Mouse (Mus musculus) ovary, postnatal 36 days (tissue): ENCODE results near the gene Eng.

Source experiments
- DNase-seq: peaks from one replicate; pipeline ENCODE4 v3.0.0; 2022; ENCODE audit warnings: low spot score, mixed read lengths

Gene Eng

GRCm38 (mm10) chr2:32621517-32621859 lies 24.9 kb upstream of the Eng start, which contains the start of gene Ak1:
TSS of gene Ak1 (plus strand) at chr2:32621758.
- no peak for DNase-seq

DNA sequence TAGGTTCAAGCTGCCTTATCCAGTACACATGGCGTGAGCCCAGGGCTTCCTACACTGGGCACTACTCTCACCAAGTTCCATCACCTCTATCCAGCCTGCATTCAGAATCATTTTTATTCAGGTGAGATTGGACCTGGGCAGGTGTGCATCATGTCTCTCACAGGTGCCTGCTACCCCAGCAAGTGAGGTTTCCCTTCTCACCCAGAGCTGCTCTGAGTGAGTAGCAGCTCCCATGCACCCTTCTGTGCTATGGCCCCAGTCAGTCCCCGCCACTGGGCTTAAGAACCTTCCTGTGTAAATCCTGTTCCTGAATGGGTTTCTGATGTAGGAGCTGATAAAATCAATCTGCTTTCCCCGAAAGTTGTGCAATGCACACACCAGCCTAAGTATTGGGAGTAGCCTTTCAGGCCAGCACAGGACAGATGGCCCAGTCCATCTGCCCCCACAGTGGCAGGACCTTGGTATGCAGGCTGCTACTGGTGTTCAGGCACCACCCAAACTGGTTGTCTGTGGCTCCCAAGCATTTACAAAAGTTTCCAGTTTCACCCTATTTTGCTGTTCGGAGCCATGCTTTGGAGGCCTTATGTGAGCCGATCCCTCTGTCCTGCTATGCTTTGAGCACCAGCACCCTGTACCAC lies 22.2 kb upstream of the Eng start:
- no peak for DNase-seq

GRCm38 (mm10) chr2:32625212-32625872 lies 21.1 kb upstream of the Eng start:
- DNase-seq: peak; percentile 62

- peak; percentile 45 for DNase-seq
These were observed 20.3 kb upstream of the Eng start for GRCm38 (mm10) chr2:32625873-32626694.

DNA sequence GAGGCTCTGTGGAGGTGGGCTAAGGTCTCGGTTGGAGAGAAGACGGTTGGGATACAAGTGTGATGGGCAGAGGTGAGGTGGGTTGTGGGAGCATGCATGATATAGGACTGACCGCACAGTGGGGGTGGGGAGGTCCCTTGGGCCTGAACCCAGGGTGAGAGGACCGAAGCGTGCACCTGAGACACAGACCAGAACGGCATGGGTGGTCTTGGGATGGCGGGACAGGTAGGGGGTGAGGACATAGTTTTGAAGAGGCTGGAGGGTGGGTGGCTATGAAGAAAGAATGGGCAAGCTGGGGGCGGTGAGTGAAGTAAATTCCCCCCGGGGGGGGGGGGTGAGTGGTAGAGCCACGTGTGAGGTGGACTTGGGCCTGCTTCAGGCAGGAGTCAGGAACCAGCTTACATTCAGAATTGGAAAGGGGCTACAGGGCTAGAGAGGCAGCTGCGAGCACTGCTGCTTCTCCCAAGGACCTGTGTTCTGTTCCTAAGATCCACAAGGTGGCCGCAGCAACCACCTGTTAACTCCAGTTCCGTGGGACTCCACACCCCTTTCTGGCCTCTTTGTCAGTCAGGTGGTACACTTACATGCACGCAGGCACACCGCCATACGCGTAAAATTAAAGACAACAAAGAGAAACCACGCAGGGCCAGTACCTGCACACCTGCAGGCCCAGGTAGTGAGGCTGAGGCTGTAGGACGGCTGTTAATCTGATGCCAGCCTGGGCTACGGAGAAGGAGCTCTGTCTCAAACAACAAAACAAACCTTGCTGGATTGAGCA lies 18.9 kb upstream of the Eng start:
- DNase-seq: no peak

GRCm38 (mm10) chr2:32628044-32628550 lies 18.3 kb upstream of the Eng start:
- no peak for DNase-seq

DNA sequence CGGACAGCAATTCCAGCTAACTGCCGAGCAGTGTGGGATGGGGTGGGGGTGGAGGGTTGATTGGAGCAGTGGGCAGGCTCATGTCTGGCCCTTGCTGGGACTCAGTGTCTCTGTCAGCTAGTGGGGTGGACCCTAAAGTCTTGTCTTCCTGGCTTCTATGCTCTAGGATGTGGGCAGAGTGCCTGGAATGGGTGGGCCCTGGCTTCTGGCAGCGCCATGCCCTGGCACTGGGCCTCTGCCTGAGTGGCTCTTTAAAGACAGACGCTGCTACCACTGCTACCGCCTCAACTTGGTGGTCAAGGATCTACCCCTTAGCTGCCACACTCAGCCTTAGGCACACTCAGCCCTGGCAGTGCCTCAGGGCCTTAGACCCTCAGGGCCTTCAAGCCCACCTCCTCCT lies 17.7 kb upstream of the Eng start:
- peak; percentile 65 for DNase-seq

- DNase-seq: peak; percentile 60
These were observed 17.0 kb upstream of the Eng start for GRCm38 (mm10) chr2:32629276-32629976.

GRCm38 (mm10) chr2:32630036-32630435 lies 16.4 kb upstream of the Eng start:
- no peak for DNase-seq

GRCm38 (mm10) chr2:32631046-32631445 lies 15.3 kb upstream of the Eng start:
- DNase-seq: no peak

GRCm38 (mm10) chr2:32631737-32632394 lies 14.5 kb upstream of the Eng start:
- DNase-seq: peak; percentile 67

GRCm38 (mm10) chr2:32633660-32634059 lies 12.7 kb upstream of the Eng start:
- no peak for DNase-seq

GRCm38 (mm10) chr2:32634277-32635105 lies 11.9 kb upstream of the Eng start:
- DNase-seq: no peak

GRCm38 (mm10) chr2:32636617-32637016 lies 9.8 kb upstream of the Eng start:
- DNase-seq: no peak

GRCm38 (mm10) chr2:32637778-32638281 lies 8.6 kb upstream of the Eng start:
- no peak for DNase-seq

DNA sequence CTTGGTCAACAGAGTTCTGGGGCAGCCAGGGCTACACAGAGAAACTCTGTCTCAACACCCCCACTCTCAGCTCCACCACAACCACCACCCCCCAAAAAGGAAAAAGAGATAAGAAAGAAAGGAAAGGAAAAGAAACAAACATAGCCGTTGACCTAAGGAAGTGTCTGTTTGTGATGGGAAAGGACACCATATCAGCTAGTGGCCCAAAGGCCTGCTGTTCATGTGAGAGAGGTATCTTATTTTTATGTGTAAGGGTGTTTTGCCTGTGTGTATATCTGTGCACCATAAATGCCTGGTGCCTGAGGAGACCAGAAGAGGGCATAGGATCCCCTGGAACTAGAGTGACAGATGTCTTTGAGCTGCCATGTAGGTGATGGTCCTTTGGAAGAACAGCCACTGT lies 6.8 kb upstream of the Eng start:
- no peak for DNase-seq

- no peak for DNase-seq
These were observed 5.8 kb upstream of the Eng start for GRCm38 (mm10) chr2:32640550-32641051.

- no peak for DNase-seq
These were observed 4.6 kb upstream of the Eng start for GRCm38 (mm10) chr2:32641810-32642209.

- no peak for DNase-seq
These were observed 3.6 kb upstream of the Eng start for GRCm38 (mm10) chr2:32642813-32643212.

GRCm38 (mm10) chr2:32644083-32644482 lies 2.3 kb upstream of the Eng start:
- DNase-seq: no peak
